Mouse (Mus musculus): ENCODE results near the gene Tcl1b1.
"Not testable (repeated sequence)": the region's sequence is repeated elsewhere in the genome, so short reads cannot be mapped to it uniquely, and the experiment has no call there.

The Tcl1b1 gene

DNA sequence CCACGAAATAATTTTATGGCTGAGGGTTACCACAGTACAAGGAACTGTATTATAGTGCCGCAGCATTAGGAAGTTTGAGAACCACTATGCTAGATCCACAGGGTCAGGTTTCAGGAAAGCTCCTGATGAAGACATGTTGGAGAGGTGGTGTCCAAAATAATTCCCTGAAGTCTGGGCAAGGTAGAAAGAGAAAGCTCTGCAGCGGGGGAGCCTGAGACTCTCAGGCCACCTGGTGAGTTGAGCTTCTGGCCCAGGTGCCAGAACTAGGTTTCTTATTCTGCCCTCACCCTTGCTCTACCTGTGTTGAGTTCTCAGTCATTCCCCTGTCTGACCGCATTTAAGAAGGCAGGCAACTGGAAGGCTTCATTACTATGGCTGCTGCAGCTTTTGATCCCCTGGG lies at the start of gene Tcl1b1:
Tcl1b1 (plus strand) TSS at position 301 of the 400 bp plus-strand sequence.
- no peak for DNase-seq (ENCODE audit: low spot score)

GRCm38 (mm10) chr12:105109812-105110211 lies 49.7 kb upstream of the Tcl1b1 start:
- no peak for DNase-seq (ENCODE audit: low spot score)

DNA sequence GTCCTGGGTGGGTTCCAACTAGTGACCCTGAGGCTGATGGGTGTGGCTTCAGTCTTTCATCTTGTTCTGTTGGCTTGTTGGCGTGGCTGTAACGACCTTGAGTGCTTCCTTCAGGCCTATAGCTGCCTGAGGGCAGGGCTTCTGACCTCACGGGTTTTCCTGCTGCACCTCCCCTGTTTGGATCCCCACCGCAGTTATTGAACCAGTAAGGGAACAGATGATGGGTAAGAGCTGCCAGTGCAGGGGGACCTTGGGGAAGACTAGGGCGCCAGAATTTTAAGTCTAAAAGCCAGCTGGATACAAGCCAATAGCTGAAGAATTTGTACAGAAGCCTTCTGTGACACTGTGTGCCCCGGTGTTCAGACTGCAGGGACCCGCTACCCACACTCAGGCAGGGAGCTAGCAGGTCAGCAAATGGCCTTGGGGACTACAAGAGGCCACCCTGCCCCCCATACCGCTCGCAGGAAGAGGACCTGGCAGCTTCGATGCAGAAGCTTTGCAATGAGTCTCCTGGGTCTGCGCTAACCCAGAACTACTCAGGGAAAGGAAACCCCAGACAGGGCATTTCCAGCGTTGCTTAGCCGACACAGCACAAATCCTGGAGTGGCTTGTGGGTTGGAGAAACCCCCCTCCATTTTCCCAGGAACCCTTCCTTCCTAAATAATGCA lies 47.0 kb upstream of the Tcl1b1 start:
- DNase-seq (ENCODE audit: low spot score), result no peak

DNA sequence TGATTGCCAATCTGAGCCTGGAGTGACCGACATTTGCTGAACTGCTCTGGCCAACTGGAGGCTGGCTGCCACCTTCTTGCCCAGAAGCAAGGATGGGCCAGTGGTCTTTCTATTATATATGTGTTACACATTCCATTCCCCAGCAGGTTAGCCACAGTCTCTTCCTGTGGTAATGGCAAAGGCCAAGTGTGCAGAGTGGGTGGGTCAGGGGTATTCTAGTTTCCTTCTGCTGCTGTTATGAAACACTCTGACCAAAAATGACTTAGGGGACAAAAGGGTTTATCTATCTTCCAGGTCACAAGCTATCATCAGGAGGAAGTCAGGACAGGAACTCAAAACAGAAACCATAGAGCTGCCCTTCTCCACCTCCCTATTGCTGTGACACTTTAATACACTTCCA lies 42.8 kb upstream of the Tcl1b1 start:
- DNase-seq (ENCODE audit: low spot score), result no peak

- no peak for DNase-seq (ENCODE audit: low spot score)
Measured at GRCm38 (mm10) chr12:105125362-105125761, 34.1 kb upstream of the Tcl1b1 start.

DNA sequence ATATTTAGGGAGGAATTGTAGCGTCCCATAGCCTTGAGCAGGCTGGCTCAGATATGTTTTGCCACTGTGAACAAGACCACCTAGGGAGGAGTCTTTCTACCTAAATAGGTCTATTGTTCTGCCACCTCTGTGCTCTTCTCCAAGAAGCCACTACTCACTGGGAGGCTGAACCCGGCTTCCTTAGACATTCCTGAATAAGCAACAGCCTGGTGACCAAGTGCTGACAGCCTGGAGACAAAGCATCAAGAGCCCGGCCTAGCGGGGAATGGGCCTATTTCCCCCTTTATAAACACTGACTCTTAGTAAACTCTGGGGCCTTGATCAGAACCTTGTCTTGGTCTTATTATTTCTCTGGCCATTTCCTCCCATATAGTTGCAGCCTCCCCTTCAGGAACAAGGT lies 33.0 kb upstream of the Tcl1b1 start:
- no peak for DNase-seq (ENCODE audit: low spot score)

- no peak for DNase-seq (ENCODE audit: low spot score)
Measured at GRCm38 (mm10) chr12:105127607-105128006, 31.9 kb upstream of the Tcl1b1 start.

DNA sequence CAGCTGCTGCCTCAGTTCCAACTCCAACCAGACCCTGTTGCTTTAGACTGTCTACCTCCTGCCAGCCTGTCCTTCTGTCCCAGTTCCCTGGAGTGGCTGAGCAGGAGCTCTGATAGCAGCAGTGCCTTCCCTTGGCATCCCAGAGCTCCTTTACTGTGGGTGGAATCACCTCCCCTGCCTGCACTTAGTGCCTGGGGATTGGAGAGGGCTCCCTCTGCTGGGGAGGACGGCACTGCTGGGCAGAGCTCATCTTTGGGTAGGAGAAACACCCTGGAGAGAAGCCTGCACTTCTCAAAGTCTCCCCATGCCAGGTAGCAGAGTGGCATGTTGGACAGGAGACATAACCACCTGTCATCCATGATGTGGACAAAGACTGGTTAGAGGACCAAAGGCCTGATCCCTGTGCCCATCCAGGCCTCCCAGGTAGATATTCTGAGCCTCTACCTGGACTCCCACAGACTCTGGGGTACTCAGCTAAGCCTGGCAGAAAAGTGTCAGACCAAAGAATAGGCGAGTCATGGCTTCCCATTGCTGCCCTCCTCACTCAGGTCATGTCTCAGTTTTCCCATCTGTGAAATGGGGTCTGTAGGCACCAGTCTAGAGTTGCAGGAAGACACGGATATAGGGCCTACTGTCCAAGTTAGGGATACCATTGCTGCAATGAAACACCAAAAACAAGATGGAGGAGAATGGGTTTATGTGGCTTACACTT lies 29.8 kb upstream of the Tcl1b1 start:
- DNase-seq (ENCODE audit: low spot score), result not testable (repeated sequence)

- DNase-seq (ENCODE audit: low spot score), result not testable (repeated sequence)
Measured at GRCm38 (mm10) chr12:105134167-105134566, 25.3 kb upstream of the Tcl1b1 start.

GRCm38 (mm10) chr12:105134826-105135225 lies 24.7 kb upstream of the Tcl1b1 start:
- not testable (repeated sequence) for DNase-seq (ENCODE audit: low spot score)

- DNase-seq (ENCODE audit: low spot score), result not testable (repeated sequence)
Measured at GRCm38 (mm10) chr12:105137729-105138128, 21.8 kb upstream of the Tcl1b1 start.

GRCm38 (mm10) chr12:105143096-105143495 lies 16.4 kb upstream of the Tcl1b1 start:
- DNase-seq (ENCODE audit: low spot score), result no peak

- DNase-seq (ENCODE audit: low spot score), result not testable (repeated sequence)
Measured at GRCm38 (mm10) chr12:105144928-105145327, 14.6 kb upstream of the Tcl1b1 start.

- no peak for DNase-seq (ENCODE audit: low spot score)
Measured at GRCm38 (mm10) chr12:105145714-105146113, 13.8 kb upstream of the Tcl1b1 start, which contains the start of gene Tcl1b2. Gene Tcl1b2 (plus strand): TSS chr12:105146014.

- DNase-seq (ENCODE audit: low spot score), result not testable (repeated sequence)
Measured at GRCm38 (mm10) chr12:105155286-105155685, 4.2 kb upstream of the Tcl1b1 start.

DNA sequence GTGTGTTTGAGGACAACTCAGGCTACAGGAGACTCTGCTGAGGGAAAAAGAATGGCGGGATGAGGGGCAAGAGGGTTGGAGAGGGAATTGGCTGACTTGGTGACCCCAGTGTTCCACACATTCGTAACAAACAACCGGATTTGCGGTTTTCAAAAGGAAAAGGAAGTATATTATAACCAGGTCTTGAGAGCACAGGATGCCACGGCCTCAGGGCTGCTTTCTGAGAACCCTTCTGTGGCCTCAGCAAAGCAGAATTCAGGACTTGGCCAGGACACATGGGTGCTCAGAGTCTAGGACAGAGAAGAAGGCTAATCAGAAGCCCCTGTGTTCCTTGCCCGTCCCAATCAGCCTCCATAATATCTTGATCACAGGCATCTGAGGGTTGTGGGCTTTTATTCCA lies 648 bp upstream of the Tcl1b1 start:
- no peak for DNase-seq (ENCODE audit: low spot score)

- no peak for DNase-seq (ENCODE audit: low spot score)
Measured at GRCm38 (mm10) chr12:105166734-105167133, 7.2 kb downstream of the Tcl1b1 start.

- DNase-seq (ENCODE audit: low spot score), result no peak
Measured at GRCm38 (mm10) chr12:105173366-105173765, 13.9 kb downstream of the Tcl1b1 start.

DNA sequence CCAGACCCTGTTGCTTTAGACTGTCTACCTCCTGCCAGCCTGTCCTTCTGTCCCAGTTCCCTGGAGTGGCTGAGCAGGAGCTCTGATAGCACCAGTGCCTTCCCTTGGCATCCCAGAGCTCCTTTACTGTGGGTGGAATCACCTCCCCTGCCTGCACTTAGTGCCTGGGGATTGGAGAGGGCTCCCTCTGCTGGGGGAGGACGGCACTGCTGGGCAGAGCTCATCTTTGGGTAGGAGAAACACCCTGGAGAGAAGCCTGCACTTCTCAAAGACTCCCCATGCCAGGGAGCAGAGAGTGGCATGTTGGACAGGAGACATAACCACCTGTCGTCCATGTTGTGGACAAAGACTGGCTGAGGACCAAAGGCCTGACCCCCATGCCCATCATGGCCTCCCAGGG lies 14.8 kb downstream of the Tcl1b1 start:
- DNase-seq (ENCODE audit: low spot score), result not testable (repeated sequence)

DNA sequence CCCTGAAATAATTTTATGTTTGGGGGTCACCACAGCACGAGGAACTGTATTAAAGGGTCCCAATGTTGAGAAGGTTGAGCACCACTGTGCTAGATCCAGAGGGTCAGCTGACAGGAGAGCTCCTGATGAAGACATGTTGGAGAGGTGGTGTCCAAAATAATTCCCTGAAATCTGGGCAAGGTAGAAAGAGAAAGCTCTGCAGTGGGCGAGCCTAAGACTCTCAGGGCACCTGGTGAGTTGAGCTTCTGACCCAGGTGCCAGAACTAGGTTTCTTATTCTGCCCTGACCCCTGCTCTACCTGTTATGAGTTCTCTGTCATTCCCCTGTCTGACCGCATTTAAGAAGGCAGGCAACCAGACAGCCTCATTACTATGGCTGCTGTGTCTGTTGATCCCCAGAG lies 16.6 kb downstream of the Tcl1b1 start, which contains the start of gene Tcl1b5:
Tcl1b5 (plus strand) TSS at position 301 of the 400 bp plus-strand sequence.
- DNase-seq (ENCODE audit: low spot score), result not testable (repeated sequence)

- not testable (repeated sequence) for DNase-seq (ENCODE audit: low spot score)
Measured at GRCm38 (mm10) chr12:105181040-105181644, 21.7 kb downstream of the Tcl1b1 start.

DNA sequence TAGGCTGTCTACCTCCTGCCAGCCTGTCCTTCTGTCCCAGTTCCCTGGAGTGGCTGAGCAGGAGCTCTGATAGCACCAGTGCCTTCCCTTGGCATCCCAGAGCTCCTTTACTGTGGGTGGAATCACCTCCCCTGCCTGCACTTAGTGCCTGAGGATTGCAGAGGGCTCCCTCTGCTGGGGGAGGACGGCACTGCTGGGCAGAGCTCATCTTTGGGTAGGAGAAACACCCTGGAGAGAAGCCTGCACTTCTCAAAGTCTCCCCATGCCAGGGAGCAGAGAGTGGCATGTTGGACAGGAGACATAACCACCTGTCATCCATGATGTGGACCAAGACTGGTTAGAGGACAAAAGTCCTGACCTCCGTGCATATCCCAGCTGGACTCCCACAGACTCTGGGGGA lies 29.5 kb downstream of the Tcl1b1 start:
- DNase-seq (ENCODE audit: low spot score), result not testable (repeated sequence)

- DNase-seq (ENCODE audit: low spot score), result not testable (repeated sequence)
Measured at GRCm38 (mm10) chr12:105190743-105191142, 31.3 kb downstream of the Tcl1b1 start, which contains the start of gene Tcl1b3. Gene Tcl1b3 (plus strand): TSS chr12:105191043.
